Mouse (Mus musculus) ZHBTc4 (cell line): ENCODE data around the gene Fbxw5.
"Not testable (repeated sequence)": the region's sequence is repeated elsewhere in the genome, so short reads cannot be mapped to it uniquely, and the experiment has no call there.

Source experiments
- DNase-seq: peaks from one replicate; pipeline ENCODE4 v3.0.0-alpha.2; 2011; ENCODE audit warnings: low read depth, low spot score

The Fbxw5 gene

DNA sequence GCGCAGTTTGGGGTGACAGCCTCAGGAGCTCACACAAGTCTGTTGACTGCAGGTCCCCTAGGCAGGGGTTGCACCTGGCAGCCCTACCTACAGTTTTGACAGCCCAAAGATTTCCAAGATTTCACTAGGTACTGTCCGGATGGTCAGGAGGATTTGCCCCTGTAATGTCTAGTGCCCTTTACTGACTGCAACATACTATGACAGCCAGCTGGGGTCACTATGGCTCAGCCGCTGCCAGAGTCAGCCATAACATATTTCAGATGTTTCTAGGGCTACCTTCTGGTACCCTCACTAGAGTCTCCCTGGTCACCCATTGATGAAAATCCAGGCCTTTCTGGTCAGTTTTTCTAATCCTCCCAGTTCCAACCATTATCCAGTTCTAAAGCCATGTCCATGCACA lies 9.4 kb downstream of the Fbxw5 start:
- DNase-seq, result no peak

DNA sequence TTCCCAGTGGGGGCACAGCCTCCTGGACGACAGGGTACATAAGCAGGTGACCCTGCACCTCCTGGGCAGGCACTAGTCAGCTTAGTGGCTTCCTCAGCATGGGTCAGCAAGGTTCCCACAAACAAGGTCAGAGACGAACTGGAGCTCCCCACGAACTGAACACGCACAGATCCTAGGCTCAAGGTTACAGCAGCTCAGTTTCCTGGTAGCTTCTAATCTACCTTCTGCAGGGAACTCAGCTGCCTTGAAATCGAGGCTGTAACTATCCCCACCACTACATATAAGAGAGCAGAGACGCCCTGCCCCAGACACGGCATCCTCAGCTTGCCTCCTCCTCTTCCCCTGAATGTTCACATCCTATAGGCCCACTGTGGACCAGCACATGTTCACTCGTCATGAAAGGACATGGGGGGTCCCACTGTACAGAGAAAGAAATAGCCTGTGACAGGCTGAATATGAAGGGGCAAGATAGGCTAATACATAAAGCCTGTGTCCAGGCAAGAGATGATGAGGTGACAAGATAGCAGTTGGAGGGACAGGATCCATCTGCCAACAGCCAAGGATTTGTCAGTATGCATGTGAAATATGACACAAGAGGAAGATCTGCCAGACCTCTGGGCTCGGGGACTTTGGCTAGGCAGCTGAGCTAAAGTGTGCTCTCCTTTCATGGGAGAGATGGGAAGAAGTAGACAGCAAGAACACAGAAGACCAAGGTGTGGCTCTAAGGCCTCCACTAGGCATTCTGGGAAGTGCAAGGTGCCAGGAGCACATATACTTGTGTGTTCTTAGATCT lies 26.2 kb downstream of the Fbxw5 start:
- DNase-seq, result no peak

DNA sequence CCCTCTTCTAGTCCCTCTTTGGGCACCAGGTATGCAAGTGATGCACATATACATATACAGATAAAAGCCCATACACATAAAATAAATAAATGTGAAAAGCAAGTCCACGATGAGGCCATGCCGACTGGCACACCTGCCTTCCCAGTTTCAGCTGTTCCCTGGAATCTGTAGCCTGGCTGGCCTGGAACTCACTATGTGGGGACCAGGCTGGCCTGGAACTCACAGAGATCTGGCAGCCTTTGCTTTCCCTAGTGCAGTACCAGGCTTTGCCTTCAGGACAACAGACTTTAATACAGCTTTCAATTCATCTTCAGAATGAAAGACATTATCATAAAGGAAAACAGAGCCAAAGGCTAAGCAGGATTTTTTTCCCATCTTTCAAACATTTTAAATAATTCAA lies 33.2 kb downstream of the Fbxw5 start:
- no peak for DNase-seq

DNA sequence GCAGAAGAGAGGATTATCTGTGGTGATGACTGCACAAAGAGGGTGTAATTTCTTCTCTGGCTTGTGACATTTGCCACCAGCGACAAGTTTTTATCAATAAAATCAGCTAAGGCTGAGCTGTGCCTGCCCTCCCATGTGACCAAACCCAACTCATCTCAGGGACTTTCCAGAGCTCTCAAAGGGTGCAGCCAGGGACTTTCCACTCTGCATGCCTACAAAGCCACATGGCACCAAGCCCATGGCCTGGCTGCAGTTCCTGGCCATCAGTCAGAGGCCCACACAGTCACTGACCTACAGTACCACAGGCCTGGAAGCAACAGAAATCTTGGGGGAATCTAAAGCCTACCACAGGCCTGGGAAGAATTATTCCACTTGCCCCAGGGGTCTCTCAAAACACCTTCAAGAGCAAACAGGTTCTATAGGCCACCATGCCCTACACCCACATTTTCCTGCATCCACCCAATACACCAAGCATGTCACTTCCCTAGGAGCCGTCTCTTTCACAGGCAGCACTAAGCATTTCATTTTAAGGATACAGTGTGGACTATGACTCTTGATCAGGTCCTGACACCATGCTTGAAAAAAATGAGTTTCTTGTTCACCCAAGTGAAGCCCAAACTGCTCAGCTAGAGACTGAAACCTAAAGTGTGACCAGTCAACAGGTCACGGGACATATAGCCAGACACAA lies 33.8 kb downstream of the Fbxw5 start:
- DNase-seq, result no peak

DNA sequence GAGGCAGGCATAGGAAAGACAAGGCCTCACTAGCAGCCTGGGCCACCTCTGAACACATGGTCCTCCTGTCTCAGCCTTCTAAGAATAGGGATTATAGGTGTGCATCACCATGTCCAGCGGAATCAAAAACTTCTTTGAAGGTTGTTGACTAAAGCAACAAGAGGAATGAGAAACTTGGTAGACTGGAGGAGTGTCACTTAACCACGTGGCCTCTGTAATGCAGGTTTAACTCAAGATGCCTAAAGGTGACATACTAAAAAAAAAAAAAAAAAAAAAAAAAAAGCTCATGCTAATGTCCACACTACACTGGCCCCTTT lies 34.3 kb downstream of the Fbxw5 start:
- no peak for DNase-seq

DNA sequence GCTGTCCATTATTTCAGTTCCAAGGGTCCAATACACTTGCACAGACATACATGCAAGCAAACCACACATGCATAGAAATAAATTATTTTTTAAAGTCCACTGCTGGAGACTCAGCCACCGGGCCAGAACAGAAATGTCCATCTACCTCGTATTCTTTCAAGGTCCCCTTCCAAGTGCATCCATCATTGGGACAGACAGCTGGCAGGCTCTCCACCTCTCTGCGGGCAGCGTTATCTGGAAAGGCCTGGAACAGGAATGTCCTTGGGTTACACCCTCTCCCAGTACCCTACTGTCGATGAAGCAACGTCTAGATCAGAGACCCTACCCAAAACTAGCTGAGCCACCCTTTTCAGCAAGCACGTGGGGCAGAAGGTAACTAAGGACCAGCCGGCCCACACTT lies 36.0 kb downstream of the Fbxw5 start:
- no peak for DNase-seq

DNA sequence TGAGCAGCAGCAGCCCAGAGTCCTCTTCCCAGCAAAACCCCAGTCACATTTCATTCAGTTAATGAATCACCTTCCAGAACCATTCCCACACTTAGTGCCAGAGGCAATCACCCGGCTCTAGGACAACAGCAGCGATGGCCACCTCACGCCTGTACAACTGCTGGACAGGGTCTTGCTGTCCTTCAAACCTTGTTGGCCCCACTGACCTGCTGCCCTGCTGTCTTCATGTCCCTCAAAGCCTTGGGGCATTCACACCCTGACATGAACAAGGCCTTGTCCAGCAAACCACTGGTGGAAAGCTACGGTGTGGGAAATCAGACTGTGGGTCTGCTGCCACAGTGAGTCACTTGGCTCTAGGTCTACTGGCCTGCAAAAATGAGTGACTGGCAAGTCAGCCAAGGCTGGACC lies 40.0 kb downstream of the Fbxw5 start:
- DNase-seq, result no peak

DNA sequence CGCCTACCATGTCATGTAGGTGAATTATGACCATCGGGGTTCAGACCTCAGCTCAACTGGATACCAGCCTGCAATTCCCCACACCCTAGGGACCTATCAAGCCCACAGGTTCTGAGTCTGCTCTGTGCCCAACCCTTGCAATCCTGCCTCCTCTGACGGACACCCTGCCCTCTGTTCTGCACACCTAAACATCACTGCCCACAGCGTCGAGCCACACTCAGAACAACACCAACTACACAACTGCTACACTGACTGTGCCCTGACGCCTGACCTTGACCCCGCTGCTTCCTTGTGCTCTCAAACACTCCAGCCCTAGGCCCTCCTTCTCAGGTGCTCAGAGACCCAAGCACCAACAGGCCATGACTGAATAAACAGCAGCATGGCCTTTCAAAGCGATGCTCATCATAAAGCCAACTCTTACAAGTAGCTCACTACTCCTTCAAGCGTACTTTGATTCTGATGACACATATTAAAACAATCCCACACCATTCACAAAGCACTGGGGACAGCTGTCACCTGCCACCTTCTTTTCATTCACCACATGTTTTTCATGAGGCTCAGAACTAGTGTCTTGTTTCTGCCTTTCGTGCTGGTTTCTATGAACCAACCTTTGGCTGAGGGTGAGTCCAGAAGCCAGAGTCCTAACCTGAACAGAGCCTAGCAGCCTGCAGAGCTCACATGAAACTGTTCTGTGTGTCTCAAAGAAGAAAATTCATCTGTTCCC lies 41.3 kb downstream of the Fbxw5 start:
- DNase-seq, result peak; percentile 16

DNA sequence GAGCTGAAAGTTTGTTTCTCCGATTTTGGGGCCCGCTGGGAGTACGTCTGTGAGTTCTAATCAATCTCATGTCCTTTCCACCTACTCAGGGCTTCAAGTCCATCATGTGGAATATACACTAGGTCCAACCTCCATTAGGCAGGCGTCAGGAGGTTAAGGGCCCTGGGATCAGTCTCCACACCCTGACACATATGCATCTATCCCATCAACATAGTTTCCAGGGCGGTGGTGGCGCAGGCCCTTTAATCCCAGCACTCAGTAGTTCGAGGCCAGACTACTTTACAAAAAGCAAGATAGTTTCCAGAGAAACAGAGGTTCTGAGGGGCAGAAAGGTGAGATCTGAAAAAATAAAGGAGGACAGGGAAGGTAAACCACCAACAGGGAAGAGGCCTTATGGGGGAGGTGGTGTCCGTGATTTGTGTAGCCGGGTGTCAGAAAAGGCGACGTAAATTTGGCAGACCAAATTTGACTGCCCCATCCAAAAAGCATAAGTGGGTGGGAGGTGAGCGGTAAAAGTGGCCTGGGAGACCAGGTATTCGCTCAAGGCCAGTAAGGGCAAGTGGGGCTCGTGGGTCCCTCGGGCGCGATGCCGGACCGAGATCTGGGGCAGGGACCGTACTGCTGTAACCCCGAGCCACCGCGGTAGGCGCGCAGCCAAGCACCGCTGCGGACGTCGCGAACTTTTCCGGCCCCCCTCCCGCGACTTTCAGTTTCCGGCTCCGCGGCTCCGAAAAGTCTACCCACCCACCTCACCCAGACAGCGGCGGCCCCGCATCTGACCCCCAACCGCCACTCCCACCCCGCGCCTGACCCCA lies 45.7 kb downstream of the Fbxw5 start:
- peak; percentile 30 for DNase-seq

DNA sequence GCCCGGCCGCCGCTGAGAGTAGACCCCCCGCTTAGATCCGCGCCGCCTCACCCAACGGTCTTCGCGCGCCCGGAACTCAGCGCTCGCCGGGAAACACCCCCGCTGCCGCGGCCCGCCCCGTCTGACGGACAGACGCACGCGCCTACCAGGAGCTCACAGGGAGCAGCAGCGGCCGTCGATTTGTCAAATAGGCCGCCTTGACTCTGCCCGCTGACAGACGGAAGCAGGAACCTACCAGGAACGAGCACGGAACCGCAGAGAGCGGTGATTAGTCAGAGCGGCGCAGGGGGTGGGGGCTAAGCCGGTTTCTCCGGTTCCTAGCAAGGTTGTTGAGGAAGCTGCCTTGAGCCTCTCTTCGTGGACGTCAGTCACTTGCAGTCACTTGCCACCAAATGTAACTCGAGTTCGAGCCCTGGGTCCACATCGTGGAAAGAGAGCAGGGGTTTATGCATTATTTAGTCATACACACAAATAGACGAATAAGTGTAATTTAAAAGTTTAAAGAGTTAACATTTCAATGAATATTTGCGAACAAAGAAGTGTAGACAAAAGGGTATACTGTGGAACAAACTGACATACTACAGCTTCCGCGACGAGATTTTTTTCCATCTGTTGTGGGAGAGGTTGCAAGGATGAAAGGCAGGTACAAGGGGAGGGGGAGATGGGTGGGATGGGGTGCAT lies 46.4 kb downstream of the Fbxw5 start, which contains the start of gene Traf2:
Gene Traf2, minus strand, starts transcription at position 130 of the 681 bp plus-strand sequence.
- peak; percentile 100 for DNase-seq

DNA sequence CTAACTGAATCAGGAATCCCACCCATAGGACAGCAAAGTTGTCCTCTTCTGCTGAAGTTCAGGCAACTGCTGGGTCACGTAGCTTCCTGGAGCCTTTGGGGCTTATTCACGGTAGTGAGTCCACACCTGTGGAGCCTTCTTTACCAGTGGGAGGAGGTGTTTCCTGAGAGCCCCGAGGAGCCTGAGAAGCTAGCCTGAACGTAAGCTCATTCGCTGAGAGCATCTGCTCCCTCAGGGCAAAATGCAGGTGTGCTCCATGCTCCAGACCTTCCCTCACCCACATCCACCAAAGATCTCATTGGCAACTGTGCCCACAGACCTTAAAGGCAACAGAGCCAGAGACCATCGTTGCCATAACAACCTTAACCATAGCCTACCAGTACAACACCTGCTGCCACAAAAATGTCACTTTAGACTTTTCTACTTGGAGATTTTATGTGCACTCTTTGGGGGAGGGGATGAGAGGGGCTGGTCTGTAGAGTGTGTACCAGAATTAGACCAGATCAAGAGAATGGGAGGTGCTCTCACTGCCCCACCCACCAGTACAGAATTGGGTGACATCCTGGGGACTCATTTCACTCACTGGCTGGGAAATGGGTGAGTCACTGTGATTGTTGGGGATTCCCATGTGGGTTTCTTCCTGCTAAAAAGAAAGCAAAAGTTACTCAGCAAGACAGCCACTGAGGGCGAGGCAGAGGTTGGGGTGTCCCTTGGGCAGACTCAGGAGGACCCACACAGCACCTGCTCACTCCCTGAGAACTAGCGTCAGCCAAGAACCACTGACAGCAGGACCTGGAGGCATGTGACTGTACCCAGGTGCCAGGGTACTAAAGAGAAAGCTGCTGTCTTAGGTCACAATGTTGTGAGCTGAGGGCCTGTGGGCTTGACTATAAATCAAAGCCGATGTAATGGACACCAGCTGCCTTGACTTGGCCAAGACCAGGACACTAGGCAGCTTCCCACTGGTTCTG lies 48.8 kb downstream of the Fbxw5 start:
- DNase-seq, result no peak

DNA sequence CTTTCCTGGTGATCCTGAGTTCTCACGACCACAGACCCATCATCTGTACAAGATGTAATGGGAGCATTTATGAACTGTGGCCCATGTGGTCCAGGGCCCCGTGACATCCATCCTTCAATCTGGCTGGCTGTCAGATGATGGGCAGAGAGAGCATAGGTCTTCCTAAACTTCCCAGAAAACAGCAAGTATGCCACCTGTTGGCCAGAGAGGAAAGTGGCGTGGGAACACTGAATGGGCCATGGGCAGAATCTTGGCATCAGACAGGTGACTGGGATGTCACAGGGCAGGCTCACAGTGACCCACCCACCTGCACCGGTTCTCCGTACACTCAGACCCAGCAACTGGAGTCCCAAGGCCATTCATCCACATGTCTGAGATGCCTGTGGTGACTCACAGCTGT lies 50.6 kb downstream of the Fbxw5 start:
- peak; percentile 54 for DNase-seq

DNA sequence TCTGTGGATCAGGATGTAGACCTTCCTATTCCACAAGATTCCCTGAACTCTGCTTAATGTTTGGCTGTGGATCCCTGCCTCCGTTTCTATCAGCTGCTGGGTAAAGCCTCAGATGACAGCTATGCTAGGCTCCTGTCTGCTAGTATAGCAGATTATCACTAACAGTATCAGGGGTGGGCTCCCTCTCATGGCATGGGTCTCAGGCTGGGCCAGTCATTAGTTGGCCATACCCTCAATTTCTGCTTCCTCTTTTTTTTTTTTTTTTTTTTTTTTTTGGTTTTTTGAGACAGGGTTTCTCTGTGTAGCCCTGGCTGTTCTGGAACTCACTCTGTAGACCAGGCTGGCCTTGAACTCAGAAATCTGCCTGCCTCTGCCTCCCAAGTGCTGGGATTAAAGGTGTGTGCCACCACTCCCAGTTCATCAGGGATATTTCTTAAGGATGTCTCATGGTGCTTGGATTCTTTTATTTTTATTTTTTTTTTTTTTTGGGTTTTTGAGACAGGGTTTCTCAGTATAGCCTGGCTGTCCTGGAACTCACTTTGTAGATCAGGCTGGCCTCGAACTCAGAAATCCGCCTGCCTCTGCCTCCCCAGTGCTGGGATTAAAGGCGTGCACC lies 52.7 kb downstream of the Fbxw5 start:
- DNase-seq, result not testable (repeated sequence)
